Mouse (Mus musculus): ENCODE results near the gene Arhgef25.

Arhgef25 gene

DNA sequence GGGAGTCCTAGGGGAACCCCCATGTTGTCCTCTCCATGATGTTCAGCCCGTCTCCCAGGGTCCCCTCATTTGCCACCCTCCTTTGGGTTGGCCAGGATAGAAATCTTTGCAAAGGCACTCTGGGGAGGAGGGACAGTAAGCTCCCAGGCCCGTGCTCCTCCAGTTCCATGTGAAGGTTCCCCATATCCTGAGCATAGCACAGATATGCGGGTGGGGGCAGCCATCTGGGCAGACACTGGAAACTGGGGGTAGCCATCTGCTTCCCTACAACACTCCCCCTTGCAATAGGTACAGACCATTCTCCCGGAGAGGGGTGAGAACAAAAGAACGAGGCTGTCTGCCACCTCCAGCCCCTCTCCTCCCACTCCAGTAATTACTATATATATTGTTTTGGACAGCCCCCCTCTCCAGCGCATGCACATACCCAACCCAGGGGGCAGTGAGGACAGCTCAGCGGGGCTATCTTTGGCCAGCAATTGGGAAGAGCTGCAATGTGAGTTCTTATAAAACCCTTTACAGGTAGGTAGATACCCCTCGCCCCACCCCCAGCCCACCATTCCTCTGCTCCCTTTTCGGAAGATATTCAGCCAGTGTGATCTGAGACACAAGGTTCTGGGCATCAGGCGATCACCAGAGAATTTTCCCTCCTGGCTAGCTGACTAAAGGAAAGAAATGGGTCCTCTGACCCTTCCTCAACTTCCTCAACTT, 2.4 kb downstream of the Arhgef25 start:
- in situ Hi-C loops (cut with MboI, MseI) = loop anchor here (10.0 kb wide), 1 partner anchor 127 kb away; the partner anchor contains the start of gene Mars

GRCm38 (mm10) chr10:127186451-127186850, 3.4 kb downstream of the Arhgef25 start:
- in situ Hi-C loops (cut with MboI, MseI) = loop anchor here (10.0 kb wide), 1 partner anchor 128 kb away; the partner anchor contains the start of gene Mars

DNA sequence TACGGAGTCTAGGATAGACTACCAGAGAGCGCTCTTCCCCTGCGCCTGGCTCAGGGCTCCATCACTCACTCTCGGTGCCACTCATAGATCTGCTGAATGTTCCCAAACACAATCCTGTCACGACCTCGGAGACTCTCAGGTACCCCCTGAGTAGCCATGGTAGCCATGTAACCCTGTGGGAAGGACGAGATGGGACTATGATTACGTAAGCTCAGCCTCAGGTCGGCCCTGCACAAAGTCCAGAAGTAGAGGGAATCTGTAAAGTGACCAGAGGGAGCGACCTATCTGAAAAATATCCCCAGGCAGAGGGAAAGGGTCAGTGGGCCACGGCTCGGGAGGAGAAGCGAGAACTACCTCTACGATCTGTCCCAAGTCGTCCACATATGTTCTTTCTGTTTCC, 4.4 kb downstream of the Arhgef25 start:
- in situ Hi-C loops (cut with MboI, MseI) = loop anchor here (10.0 kb wide), 1 partner anchor 129 kb away; the partner anchor contains the start of gene Mars

DNA sequence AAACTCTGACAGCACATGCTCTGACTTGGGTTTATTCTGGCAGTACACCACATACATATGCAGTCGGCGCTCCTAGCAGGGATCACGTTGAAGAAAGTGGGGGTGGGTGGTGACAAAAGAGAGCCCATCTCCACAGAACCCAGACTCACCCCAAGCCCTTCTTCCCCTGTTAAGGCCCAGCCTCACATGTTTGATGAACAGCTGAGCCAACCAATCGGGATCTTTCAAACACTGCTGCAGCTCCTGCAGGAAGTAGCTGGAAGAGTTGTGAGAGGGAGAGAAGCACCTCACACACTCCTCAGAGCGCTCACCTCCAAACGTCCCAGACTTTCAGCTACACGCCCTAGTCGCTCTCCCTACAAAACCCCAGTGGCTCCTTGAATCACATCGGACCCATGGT, 4.8 kb downstream of the Arhgef25 start:
- in situ Hi-C loops (cut with MboI, MseI) = loop anchor here (10.0 kb wide), 1 partner anchor 130 kb away; the partner anchor contains the start of gene Mars

DNA sequence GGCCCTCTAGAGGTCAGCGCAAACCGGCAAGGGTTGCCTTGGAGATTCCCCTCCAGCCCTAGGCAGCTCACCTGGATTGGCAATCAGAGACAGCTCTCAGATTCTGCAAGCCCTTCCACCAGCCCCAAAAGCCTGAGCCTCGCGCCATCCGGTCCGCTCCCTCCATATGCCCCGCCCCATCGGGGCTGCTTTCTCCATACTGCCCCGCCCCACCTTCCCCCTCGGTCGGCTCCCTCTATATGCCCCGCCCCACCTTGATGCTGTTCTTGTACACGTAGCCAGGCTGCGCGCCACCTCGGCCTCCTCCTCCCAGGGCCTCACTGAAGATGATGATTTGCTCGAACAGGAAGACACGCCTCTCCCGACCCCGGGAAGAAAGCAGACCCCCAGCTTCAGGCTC, 6.1 kb downstream of the Arhgef25 start:
- in situ Hi-C loops (cut with MboI, MseI) = loop anchor here (10.0 kb wide), 1 partner anchor 131 kb away; the partner anchor contains the start of gene Mars

- in situ Hi-C loops (cut with MboI, MseI) = loop anchor here (10.0 kb wide), 1 partner anchor 132 kb away; the partner anchor contains the start of gene Mars
Measured at GRCm38 (mm10) chr10:127182624-127183023, 7.3 kb downstream of the Arhgef25 start.

- in situ Hi-C loops (cut with MboI, MseI) = loop anchor here (10.0 kb wide), 1 partner anchor 133 kb away; the partner anchor contains the start of gene Mars
Measured at GRCm38 (mm10) chr10:127181566-127181965, 8.3 kb downstream of the Arhgef25 start.

DNA sequence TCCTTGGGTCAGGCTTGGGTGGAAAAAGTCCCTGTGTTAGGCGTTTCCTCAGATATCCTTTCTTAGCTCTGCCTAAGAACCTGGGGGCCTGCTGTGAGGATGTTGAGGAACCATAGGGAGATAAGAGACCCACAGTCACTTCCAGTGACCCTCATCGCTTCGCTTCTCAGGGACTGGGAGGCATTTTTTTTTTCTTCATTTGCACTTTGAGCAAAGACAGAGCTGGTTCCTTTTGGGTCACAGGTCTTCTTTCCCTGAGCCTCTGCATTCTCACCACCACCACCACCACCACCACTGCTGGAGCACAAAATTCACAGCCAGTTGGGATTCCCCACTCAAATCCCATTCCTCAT, 9.2 kb downstream of the Arhgef25 start:
- in situ Hi-C loops (cut with MboI, MseI) = loop anchor here (10.0 kb wide), 1 partner anchor 134 kb away; the partner anchor contains the start of gene Mars

- in situ Hi-C loops (cut with MboI, MseI) = loop anchor here (5.0 to 10.0 kb wide), 2 partner anchors 102 to 135 kb away; partner anchors contain the start of gene Mars
Measured at GRCm38 (mm10) chr10:127179871-127180694, 9.8 kb downstream of the Arhgef25 start, which contains the start of gene Slc26a10. Gene Slc26a10, minus strand, starts transcription at chr10:127180645.

DNA sequence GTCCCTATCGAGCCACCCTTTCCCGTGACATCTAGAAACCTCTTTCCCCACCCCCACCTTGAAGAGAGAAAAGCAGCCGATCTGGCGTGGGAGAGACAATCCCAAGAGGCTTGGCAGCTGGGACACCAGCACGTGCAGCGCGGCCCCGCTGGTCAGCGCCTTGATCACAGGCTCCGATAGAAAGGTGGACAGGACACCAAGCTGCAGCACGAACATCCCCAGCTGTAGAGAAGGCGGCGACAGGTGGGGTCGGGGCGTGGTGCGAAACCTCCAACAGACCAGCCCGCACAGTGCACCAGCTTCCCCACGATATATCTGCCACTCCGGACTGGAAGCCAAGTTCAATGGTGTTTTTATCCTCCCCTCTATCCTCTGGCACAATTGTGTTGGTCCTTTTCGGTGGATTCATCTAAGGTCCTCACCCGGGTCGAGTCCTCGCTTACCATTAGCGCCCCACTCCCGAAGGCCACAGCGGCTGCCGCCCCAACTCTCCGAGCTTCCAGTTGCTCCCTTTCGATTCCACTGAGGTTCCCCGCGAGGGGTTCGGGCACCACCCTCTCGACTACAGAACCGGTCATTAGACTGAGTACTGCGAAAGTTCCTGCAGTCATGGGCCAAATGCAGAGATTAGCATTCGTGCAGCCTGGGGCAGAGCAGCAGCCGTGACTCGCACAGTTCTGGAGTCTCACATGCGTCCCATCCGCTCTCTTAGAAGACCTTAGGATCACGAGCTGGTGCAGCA, 11.4 kb downstream of the Arhgef25 start:
- in situ Hi-C loops (cut with MboI, MseI) = loop anchor here (5.0 kb wide), 1 partner anchor 104 kb away; no protein-coding TSS in a partner anchor

- in situ Hi-C loops (cut with MboI, MseI) = loop anchor here (5.0 kb wide), 1 partner anchor 105 kb away; no protein-coding TSS in a partner anchor
Measured at GRCm38 (mm10) chr10:127177719-127178118, 12.2 kb downstream of the Arhgef25 start.

GRCm38 (mm10) chr10:127177235-127177634, 12.6 kb downstream of the Arhgef25 start:
- in situ Hi-C loops (cut with MboI, MseI) = loop anchor here (5.0 kb wide), 1 partner anchor 105 kb away; no protein-coding TSS in a partner anchor

- in situ Hi-C loops (cut with MboI, MseI) = loop anchor here (5.0 kb wide), 1 partner anchor 106 kb away; no protein-coding TSS in a partner anchor
Measured at GRCm38 (mm10) chr10:127176756-127177155, 13.1 kb downstream of the Arhgef25 start.

GRCm38 (mm10) chr10:127176228-127176627, 13.7 kb downstream of the Arhgef25 start:
- in situ Hi-C loops (cut with MboI, MseI) = loop anchor here (5.0 kb wide), 1 partner anchor 106 kb away; no protein-coding TSS in a partner anchor

- in situ Hi-C loops (cut with MboI, MseI) = loop anchor here (5.0 to 25.0 kb wide), 2 partner anchors 57 to 488 kb away; partner anchors contain the start of genes Nab2 and Nemp1
Measured at GRCm38 (mm10) chr10:127174170-127174569, 15.7 kb downstream of the Arhgef25 start.

DNA sequence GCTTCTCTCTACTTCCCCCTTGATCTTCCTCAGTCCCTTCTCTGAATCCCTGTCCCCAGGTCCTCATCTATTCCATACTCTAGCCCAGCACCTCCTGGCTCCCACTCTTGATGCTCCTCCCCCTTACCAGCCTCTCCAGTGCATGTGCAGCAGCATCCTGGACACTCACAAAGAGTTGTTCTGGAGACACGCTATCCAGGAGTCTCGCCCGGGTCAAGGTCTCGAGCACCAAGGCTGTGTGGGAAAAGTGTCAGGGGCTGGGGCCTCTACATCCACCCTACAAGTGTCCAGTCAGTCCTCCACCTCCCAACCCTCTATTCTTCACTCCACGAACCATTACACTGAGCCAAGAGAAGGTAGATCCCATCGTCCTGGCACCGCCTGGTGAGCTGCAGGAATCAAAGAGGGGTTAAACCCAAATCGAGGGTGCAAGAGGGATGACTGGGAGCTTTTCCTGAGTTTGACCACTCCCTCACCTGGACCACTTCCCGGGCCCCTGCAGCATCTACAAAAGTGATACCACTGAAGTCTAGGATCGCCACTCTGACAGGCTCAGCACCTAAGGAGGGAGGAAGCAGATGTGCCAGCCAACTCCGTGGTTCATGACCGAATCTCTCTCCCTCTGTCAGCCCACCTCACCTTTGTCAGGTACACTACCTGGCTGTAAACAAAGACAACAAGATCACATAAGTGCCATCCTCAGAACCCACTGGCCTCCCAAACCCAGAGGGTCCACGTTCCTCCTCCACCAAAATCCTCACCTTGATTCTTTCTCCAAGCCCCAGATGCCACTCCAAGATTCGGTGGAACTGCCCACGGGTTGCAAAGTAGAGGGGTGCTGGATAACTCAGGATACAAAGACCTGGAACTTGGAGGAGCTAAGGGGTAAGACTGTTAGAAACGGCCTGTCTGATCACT, 16.5 kb downstream of the Arhgef25 start:
- in situ Hi-C loops (cut with MboI, MseI) = loop anchor here (5.0 to 25.0 kb wide), 2 partner anchors 56 to 489 kb away; partner anchors contain the start of genes Nab2 and Nemp1

DNA sequence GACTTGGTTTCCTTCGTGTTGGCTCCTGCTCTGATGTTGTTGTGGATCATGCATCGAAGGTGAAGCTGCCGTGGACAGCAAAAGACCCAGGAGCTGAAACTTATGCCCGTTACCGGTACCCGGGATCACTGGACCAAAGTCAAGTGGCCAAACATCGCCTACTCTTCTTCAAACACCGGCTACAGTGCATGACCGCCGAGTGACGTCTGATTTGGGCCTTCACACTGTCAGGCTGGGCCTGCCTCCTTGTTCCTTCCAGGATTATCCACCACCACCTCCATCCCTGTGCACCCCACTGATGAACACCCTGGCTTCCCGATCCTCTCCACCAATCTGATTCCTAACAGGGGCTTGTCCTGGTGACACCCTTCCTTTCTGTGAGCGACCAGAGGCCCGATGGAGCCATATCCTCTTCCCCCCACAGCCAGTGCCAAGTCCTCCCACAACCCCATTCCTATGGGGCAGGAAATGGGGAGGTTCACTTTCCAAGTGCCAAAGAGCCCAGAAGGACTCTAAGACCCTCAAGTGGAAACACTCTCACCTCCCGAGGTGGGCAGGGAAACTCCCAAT, 18.2 kb downstream of the Arhgef25 start:
- in situ Hi-C loops (cut with MboI, MseI) = loop anchor here (5.0 to 25.0 kb wide), 2 partner anchors 54 to 491 kb away; partner anchors contain the start of genes Nab2 and Nemp1

GRCm38 (mm10) chr10:127170837-127171272, 19.0 kb downstream of the Arhgef25 start:
- in situ Hi-C loops (cut with MboI, MseI) = loop anchor here (5.0 to 25.0 kb wide), 2 partner anchors 54 to 491 kb away; partner anchors contain the start of genes Nab2 and Nemp1

GRCm38 (mm10) chr10:127170002-127170401, 19.9 kb downstream of the Arhgef25 start:
- in situ Hi-C loops (cut with MboI, MseI) = loop anchor here (5.0 to 25.0 kb wide), 2 partner anchors 53 to 492 kb away; partner anchors contain the start of genes Nab2 and Nemp1

All from regulatory T cell (primary cell).